Mouse (Mus musculus): Measurements from ENCODE around the gene Cisd3. TPM values are rescaled to one million over a fixed set of nuclear protein-coding genes. Genes with fewer than 3 reads are reported as not detected.
"Not testable (repeated sequence)": the region's sequence is repeated elsewhere in the genome, so short reads cannot be mapped to it uniquely, and the experiment has no call there.

The Cisd3 gene
- total RNA-seq, 2 experiments from 2014 or later = 260 to 277 TPM

- peak; percentile 20 for DNase-seq
Measured at GRCm38 (mm10) chr11:97686322-97686908, 789 bp downstream of the Cisd3 start.

GRCm38 (mm10) chr11:97687061-97687460 lies 1.4 kb downstream of the Cisd3 start:
- DNase-seq = peak; percentile 57

GRCm38 (mm10) chr11:97689861-97690260 lies 4.2 kb downstream of the Cisd3 start:
- DNase-seq = peak; percentile 78

- DNase-seq = no peak
Measured at GRCm38 (mm10) chr11:97694435-97694834, 8.8 kb downstream of the Cisd3 start.

- peak; percentile 71 for DNase-seq
Measured at GRCm38 (mm10) chr11:97694921-97695711, 9.5 kb downstream of the Cisd3 start.

GRCm38 (mm10) chr11:97695712-97696401 lies 10.2 kb downstream of the Cisd3 start:
- DNase-seq = no peak

GRCm38 (mm10) chr11:97696669-97697068 lies 11.0 kb downstream of the Cisd3 start:
- no peak for DNase-seq

GRCm38 (mm10) chr11:97697199-97697890 lies 11.7 kb downstream of the Cisd3 start:
- no peak for DNase-seq

GRCm38 (mm10) chr11:97697891-97698529 lies 12.4 kb downstream of the Cisd3 start:
- DNase-seq = peak; percentile 27

- DNase-seq = peak; percentile 89
Measured at GRCm38 (mm10) chr11:97698741-97699611, 13.3 kb downstream of the Cisd3 start.

GRCm38 (mm10) chr11:97699626-97700002 lies 14.0 kb downstream of the Cisd3 start:
- DNase-seq = peak; percentile 91

- peak; percentile 87 for DNase-seq
Measured at GRCm38 (mm10) chr11:97700003-97700745, 14.5 kb downstream of the Cisd3 start, which contains the start of gene Pcgf2. Gene Pcgf2, minus strand, starts transcription at chr11:97700497.

GRCm38 (mm10) chr11:97700746-97701580 lies 15.3 kb downstream of the Cisd3 start:
- DNase-seq = peak; percentile 65

- no peak for DNase-seq
Measured at GRCm38 (mm10) chr11:97701581-97702392, 16.2 kb downstream of the Cisd3 start.

GRCm38 (mm10) chr11:97702393-97702745 lies 16.7 kb downstream of the Cisd3 start:
- DNase-seq = peak; percentile 95

- DNase-seq = peak; percentile 99
Measured at GRCm38 (mm10) chr11:97703039-97703826, 17.6 kb downstream of the Cisd3 start, which contains the start of gene Psmb3. Gene Psmb3, plus strand, starts transcription at chr11:97703399.

GRCm38 (mm10) chr11:97710067-97710466 lies 24.4 kb downstream of the Cisd3 start:
- not testable (repeated sequence) for DNase-seq
